Mouse (Mus musculus): ENCODE measurements around the gene Prdm10. TPM values are rescaled to one million over a fixed set of nuclear protein-coding genes. Genes with fewer than 3 reads are reported as not detected.

Prdm10 gene
- polyA plus RNA-seq, 2 experiments = 5.5 to 14.6 TPM

DNA sequence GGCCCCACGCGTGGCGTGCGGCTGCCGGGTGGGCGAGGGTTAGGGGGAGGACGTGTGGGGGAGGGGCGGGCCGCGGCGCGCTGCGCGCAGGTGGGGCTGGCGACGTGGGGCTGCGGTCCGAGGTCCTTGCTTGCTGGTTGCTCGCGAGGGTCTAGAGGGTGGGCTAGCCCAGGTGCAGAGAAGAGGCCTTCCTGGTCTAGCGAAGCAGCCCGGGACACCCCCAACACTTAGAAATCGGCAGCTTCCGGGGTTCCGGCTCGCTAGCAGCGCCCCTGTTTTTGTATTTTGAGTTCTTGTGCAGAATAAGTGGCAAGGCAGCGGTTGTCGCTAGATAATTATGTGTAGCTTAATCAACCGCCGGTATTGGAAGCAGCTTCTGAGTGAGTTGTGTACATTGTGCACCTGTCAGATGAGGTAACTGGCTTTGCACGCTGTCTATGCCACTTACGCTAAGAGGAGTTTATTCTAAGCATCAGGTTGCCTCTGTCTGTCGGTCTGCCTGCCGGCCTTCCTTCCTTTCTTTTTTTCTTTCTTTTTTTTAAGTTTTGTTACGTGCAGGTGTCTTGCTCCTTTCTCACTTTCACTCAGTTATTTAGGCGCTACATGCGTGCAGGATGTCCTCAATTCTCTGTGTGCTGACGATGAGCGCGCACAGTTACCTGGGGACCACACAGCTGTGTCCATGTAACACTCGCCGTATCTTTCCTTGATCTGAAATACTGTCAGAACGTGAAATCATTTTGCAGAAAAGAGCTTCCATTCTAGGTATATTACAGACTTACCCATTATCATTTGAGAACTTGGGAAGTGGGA lies 106.2 kb downstream of the Prdm10 start:
- WGBS = 14% methylated on average over 32 of the region's 44 CpGs

DNA sequence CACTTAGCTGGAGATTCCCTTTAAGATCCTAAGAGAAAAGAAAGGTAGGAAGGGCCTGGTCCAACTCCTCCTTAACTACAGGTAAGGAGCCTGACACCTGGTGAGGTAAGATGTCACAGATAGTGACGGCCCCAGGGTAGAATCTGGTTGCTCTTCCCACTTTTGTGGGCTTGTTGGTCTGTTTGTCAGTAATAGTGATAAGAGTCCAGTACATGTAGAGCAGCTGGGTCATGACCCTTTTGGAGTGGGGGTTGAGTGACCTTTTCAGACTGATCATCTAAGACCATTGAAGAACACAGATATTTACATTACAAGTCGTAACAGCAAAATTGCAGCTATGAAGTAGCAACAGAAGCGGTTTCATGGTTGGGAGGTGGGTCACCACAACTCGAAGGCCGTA lies 106.9 kb downstream of the Prdm10 start:
- peak overlapping the region; percentile 85 for H3K4me3 ChIP-seq (replicated peaks; ENCODE audit: low read length)
- no peak for TF ChIP-seq POLR2A (IDR thresholded peaks at IDR 0.05; ENCODE audit: borderline replicate concordance, extremely low read depth, insufficient read depth, insufficient read length)
- no peak overlapping the region for H3K27ac ChIP-seq (replicated peaks; ENCODE audit: low read depth, low read length)
- peaks cover 9% of the 10 kb centered on the region; the same call in 1 of the 2 replicates for H3K4me1 ChIP-seq (ENCODE audit: control insufficient read depth, insufficient read depth, low read length)
- H3K36me3 ChIP-seq (ENCODE audit: control insufficient read depth, insufficient read depth, low read length) = peaks cover 28% of the 10 kb centered on the region
- peak overlapping the region; percentile 78 for H3K4me2 ChIP-seq (replicated peaks; ENCODE audit: low read depth, low read length, severe bottlenecking)
- H3K9ac ChIP-seq (ENCODE audit: low read depth, low read length, severe bottlenecking) = no peak overlapping the region
- DNase-seq (ENCODE audit: low spot score) (no peak), ATAC-seq (ENCODE audit: low FRiP score, low read depth) (no peak)
- no peaks in the 10 kb centered on the region for H3K9me3 ChIP-seq (ENCODE audit: control insufficient read depth, low read length)
- 89% methylated on average over 5 of the region's 5 CpGs for WGBS
- no peaks in the 10 kb centered on the region for H3K27me3 ChIP-seq (ENCODE audit: control insufficient read depth, insufficient read depth, low read length)

More for the DNA sequence above, 106.2 kb downstream of the Prdm10 start:
- H3K4me2 ChIP-seq (replicated peaks; ENCODE audit: low read depth, low read length, severe bottlenecking) = peak overlapping the region; percentile 78
- H3K27me3 ChIP-seq (ENCODE audit: control insufficient read depth, insufficient read depth, low read length) = no peaks in the 10 kb centered on the region
- H3K36me3 ChIP-seq (ENCODE audit: control insufficient read depth, insufficient read depth, low read length) = peaks cover 21% of the 10 kb centered on the region
- peak overlapping the region; percentile 85 for H3K4me3 ChIP-seq (replicated peaks; ENCODE audit: low read length)
- H3K9me3 ChIP-seq (ENCODE audit: control insufficient read depth, low read length) = no peaks in the 10 kb centered on the region
- ATAC-seq (ENCODE audit: low FRiP score, low read depth) (peak; percentile 66), DNase-seq (ENCODE audit: low spot score) (no peak)
- no peak for TF ChIP-seq POLR2A (IDR thresholded peaks at IDR 0.05; ENCODE audit: borderline replicate concordance, extremely low read depth, insufficient read depth, insufficient read length)
- H3K9ac ChIP-seq (ENCODE audit: low read depth, low read length, severe bottlenecking) = peak overlapping the region; percentile 89
- 0 out of 2 replicates have a peak overlapping the region, but pooled peaks have one; percentile 26 for H3K27ac ChIP-seq (replicated peaks; ENCODE audit: low read depth, low read length)
- H3K4me1 ChIP-seq (ENCODE audit: control insufficient read depth, insufficient read depth, low read length) = peaks cover 9% of the 10 kb centered on the region; the same call in 1 of the 2 replicates

DNA sequence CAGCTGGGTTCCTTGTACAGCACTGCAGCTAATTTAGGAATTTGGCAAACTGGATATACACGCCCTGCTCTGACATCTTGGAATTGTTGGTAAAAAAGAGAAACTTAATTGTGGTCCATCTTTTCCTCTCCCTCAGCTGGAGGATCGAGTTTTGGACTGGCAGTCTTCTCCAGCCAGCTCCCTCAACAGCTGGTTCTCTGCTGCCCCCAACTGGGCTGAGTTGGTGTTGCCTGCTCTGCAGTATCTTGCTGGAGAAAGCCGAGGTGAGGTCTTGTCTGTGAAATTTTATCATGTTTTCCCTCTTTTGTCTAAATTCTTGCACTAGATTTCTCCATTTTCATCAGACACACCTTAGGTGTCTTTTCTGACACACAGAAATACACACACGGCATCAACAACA lies 120.1 kb downstream of the Prdm10 start:
- ATAC-seq (ENCODE audit: low FRiP score, low read depth) (no peak), DNase-seq (ENCODE audit: low spot score) (peak; percentile 64)
- WGBS = 60% methylated on average over 4 of the region's 4 CpGs

DNA sequence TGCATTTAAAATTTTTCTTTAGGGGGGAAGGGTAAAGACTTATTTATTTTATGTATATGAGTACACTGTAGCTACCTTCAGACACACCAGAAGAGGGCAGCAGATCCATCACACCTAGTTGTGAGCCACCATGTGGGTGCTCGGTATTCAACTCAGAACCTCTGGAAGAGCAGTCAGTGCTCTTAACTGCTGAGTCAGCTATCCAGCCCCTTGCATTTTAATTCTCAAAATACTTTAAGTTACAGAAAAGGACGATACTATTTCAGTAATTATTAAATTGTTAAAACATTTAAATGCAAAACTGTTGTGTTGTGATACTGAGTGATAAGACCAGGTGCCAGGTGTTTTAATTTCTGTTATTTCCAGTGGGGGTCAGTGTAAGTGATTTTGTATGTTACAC lies 124.0 kb downstream of the Prdm10 start:
- H3K36me3 ChIP-seq (ENCODE audit: control insufficient read depth, insufficient read depth, low read length) = peaks cover 85% of the 10 kb centered on the region
- no peak for TF ChIP-seq POLR2A (IDR thresholded peaks at IDR 0.05; ENCODE audit: borderline replicate concordance, extremely low read depth, insufficient read depth, insufficient read length)

More for the DNA sequence above, 120.1 kb downstream of the Prdm10 start:
- Histone ChIP-seq H3K27me3 (ENCODE audit: control insufficient read depth, insufficient read depth, low read length) (no peaks in the 10 kb centered on the region), H3K4me3 (replicated peaks; ENCODE audit: low read length) (no peak overlapping the region), H3K4me2 (replicated peaks; ENCODE audit: low read depth, low read length, severe bottlenecking) (no peak overlapping the region), H3K9me3 (ENCODE audit: control insufficient read depth, low read length) (no peaks in the 10 kb centered on the region), H3K9ac (ENCODE audit: low read depth, low read length, severe bottlenecking) (no peak overlapping the region), H3K27ac (replicated peaks; ENCODE audit: low read depth, low read length) (no peak overlapping the region), H3K4me1 (ENCODE audit: control insufficient read depth, insufficient read depth, low read length) (no peaks in the 10 kb centered on the region), H3K36me3 (ENCODE audit: control insufficient read depth, insufficient read depth, low read length) (peaks cover 96% of the 10 kb centered on the region)
- TF ChIP-seq POLR2A (IDR thresholded peaks at IDR 0.05; ENCODE audit: borderline replicate concordance, extremely low read depth, insufficient read depth, insufficient read length) = no peak

DNA sequence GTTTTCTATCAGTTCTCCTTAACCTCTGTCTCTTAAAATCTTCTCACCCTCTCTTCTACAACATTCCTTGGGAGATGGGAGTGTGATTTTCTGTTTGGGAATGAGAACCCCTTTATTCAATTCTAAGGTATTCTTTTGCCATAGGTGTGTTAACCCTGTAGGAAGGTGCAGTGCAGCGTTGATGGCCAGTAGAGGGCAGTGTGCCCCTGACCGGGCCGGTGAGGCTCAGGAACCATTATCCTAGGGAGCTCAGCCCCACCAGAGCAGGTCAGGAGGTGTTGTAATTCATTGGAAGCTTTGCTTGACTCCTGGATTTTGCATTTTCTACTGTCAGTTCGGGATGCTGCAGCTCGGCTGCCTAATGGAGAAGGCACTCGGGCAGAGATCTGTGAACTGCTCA lies 124.9 kb downstream of the Prdm10 start:
- no peak overlapping the region for H3K9ac ChIP-seq (ENCODE audit: low read depth, low read length, severe bottlenecking)
- no peaks in the 10 kb centered on the region for H3K27me3 ChIP-seq (ENCODE audit: control insufficient read depth, insufficient read depth, low read length)
- ATAC-seq (ENCODE audit: low FRiP score, low read depth) = no peak
- peaks cover 85% of the 10 kb centered on the region for H3K36me3 ChIP-seq (ENCODE audit: control insufficient read depth, insufficient read depth, low read length)
- H3K4me3 ChIP-seq (replicated peaks; ENCODE audit: low read length) = no peak overlapping the region
- H3K9me3 ChIP-seq (ENCODE audit: control insufficient read depth, low read length) = no peaks in the 10 kb centered on the region
- TF ChIP-seq POLR2A (IDR thresholded peaks at IDR 0.05; ENCODE audit: borderline replicate concordance, extremely low read depth, insufficient read depth, insufficient read length) = no peak
- DNase-seq (ENCODE audit: low spot score) = no peak
- no peak overlapping the region for H3K27ac ChIP-seq (replicated peaks; ENCODE audit: low read depth, low read length)
- WGBS = 71% methylated on average over 6 of the region's 6 CpGs
- H3K4me2 ChIP-seq (replicated peaks; ENCODE audit: low read depth, low read length, severe bottlenecking) = no peak overlapping the region
- no peaks in the 10 kb centered on the region for H3K4me1 ChIP-seq (ENCODE audit: control insufficient read depth, insufficient read depth, low read length)

More for the DNA sequence above, 124.0 kb downstream of the Prdm10 start:
- WGBS = 94% methylated on average over 2 of the region's 2 CpGs
- Histone ChIP-seq H3K4me2 (replicated peaks; ENCODE audit: low read depth, low read length, severe bottlenecking) (no peak overlapping the region), H3K4me3 (replicated peaks; ENCODE audit: low read length) (no peak overlapping the region), H3K4me1 (ENCODE audit: control insufficient read depth, insufficient read depth, low read length) (no peaks in the 10 kb centered on the region), H3K9ac (ENCODE audit: low read depth, low read length, severe bottlenecking) (no peak overlapping the region), H3K27ac (replicated peaks; ENCODE audit: low read depth, low read length) (no peak overlapping the region), H3K27me3 (ENCODE audit: control insufficient read depth, insufficient read depth, low read length) (no peaks in the 10 kb centered on the region), H3K9me3 (ENCODE audit: control insufficient read depth, low read length) (no peaks in the 10 kb centered on the region)
- no peak for ATAC-seq (ENCODE audit: low FRiP score, low read depth)
- DNase-seq (ENCODE audit: low spot score) = no peak
